Mouse (Mus musculus) adipocyte (in vitro differentiated cells): ENCODE measurements at regions not wholly inside any gene's neighbourhood (a gene's known extent, or its start where the extent isn't known, plus 50 kb on each side); places are given as distances from the start of the nearest gene placed in this dataset.
"Not testable (repeated sequence)": the region's sequence is repeated elsewhere in the genome, so short reads cannot be mapped to it uniquely, and the experiment has no call there.

Experiments
- DNase-seq: peaks from one replicate; pipeline ENCODE4 v3.0.0-alpha.2; 2016; ENCODE audit warnings: low spot score

DNA sequence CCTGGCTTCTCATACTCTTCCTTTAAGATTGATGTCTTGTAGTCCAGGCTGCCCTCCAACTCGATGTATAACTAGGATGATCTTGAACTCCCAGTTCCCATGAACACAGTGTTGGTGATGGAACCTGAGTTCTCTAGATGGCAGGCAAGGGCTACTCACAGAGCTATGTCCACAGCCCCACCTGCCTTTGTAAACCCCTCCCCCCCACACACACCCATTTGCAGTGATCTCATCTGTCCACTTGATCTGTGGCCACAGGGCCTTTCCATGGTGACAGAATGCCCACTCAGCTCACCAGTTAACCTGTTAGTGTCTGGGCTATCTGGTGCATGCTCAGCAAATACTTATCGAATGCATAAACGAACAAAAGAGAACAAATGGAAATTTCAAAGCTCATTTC lies 176.4 kb downstream of the Nucb2 start:
- no peak for DNase-seq

- DNase-seq, result no peak
Measured at GRCm38 (mm10) chr7:116681268-116681667, 177.1 kb downstream of the Nucb2 start.

GRCm38 (mm10) chr7:116700409-116700808 lies 196.2 kb downstream of the Nucb2 start:
- DNase-seq, result no peak

DNA sequence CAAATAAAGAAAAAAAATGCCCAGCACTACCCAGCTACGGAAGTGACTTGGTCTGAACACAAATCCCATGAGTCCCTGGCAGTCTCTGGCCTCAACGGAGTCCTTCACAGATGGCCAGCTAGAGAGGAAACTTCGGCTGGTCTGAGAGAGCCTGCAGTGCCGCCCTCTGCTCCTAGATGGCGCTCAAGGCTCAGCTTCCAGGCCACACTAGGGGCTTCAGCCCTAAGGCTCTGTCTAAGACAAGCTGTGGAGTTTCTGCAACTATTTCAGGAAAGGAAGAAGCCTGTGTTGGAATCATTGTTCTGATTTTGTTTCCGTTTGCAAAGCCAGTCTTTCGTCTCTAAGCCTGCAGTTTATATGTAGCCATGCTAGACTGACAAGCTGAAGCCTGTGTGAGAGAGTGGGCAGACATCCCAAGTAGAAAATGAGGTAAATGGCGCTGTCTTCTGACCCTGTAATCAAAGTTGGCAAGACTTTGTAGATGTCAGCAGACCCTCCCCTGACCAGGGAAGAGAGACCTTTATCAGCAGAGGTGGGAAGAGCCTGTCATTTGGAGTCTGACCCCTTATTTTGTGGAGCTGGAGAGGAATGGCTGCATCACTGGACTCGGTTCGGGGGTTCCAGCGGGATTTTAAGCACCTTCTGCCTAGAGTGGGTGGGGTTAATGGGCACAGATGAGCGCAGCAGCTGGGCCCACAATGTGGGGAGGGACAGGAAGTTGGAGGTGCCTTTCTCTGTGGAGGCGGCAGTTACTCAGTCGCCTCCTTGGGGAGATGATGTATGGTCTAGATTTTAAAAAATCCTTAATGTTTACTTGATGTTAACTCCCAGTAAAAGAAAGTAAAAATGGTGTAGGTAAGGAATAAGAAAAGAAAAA lies 197.5 kb downstream of the Nucb2 start:
- no peak for DNase-seq

DNA sequence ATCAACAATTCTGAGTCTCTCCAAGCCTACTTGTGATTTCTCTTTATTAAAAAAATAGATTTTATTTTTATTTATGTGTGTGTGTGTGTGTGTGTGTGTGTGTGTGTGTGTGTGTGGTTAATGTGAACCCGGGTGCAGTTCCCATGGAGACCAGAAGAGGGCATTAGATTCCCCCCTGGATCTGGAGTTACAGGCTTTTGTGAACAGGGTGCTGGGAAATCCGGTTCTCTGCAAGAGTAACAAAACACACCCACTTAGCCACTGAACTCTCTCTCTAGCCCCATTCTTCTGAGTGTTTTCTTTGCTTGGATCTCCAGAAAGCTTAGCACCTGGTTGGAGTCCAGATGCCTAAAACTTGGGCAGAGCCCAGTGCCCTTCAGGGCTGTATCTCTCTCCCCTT lies 198.4 kb downstream of the Nucb2 start:
- no peak for DNase-seq

- no peak for DNase-seq
Measured at GRCm38 (mm10) chr7:116711541-116711940, 207.4 kb downstream of the Nucb2 start.

- no peak for DNase-seq
Measured at GRCm38 (mm10) chr7:116713200-116713599, 209.0 kb downstream of the Nucb2 start.

- no peak for DNase-seq
Measured at GRCm38 (mm10) chr7:116715234-116716046, 211.3 kb downstream of the Nucb2 start.

DNA sequence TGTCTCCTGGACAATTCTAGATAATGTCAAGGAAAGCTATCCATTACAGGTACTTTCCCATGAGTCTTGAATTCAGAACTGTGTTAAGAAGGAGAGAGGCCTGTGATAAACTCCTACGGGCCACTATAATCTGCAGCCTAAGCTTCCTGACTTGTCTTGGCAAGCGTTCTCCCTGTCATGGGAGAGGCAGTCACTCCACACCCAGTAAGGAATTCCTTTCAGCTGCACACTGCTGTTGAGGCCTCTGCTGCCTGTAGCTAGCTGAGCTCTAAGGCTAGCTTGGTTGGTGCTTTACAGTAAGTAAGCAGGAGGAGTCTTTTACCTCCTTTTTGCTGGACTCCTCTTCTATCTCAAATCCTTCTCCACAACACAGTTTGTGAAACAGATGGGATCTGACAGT lies 224.2 kb downstream of the Nucb2 start:
- DNase-seq, result no peak

DNA sequence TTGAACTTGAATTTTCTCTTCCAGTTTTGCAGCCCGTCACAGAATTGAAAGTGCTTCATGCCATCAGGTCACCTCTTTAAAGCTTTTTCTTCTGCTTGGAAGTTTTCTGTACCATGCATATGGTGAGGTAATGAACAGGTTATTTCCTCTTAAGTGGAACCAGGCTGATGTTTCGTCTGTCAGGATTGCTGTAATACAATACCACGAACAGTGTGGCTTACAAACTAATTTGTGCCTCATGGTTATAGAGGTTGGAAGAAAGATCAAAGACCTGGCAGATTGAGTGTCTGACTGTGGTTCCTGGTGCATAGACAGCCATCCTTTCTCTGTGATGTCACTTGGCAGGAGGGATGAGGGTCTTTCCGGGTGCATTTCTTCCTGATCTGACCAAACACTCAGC lies 225.6 kb downstream of the Nucb2 start:
- no peak for DNase-seq

GRCm38 (mm10) chr7:116735676-116736075 lies 231.5 kb downstream of the Nucb2 start:
- DNase-seq, result no peak

GRCm38 (mm10) chr7:116736333-116736732 lies 232.2 kb downstream of the Nucb2 start:
- no peak for DNase-seq

- DNase-seq, result no peak
Measured at GRCm38 (mm10) chr7:116738009-116738408, 233.8 kb downstream of the Nucb2 start.

- DNase-seq, result no peak
Measured at GRCm38 (mm10) chr7:116754556-116754955, 250.4 kb downstream of the Nucb2 start.

GRCm38 (mm10) chr7:116792181-116792580 lies 288.0 kb downstream of the Nucb2 start:
- not testable (repeated sequence) for DNase-seq

GRCm38 (mm10) chr7:116808475-116808874 lies 304.3 kb downstream of the Nucb2 start:
- DNase-seq, result no peak

DNA sequence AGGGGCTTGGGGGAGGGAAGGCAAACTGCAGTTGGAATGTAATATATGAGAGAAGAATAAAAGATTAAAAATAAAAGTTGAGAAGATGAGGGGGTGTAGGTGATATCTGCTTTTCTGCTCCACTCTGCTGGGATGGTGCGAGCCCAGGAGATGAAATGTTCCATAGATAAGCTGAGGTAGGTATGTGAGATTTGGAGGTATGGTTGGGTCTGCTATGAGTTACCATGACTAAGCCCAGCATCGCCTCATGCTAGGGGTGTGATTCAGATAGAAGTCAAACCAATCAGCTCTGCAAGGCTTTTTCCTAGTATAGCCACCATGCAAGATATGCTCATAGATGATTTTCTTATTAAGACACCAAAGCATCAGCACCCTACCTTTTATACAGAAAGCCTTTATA lies 312.3 kb downstream of the Nucb2 start:
- no peak for DNase-seq

- no peak for DNase-seq
Measured at GRCm38 (mm10) chr7:116817991-116818390, 313.8 kb downstream of the Nucb2 start.

GRCm38 (mm10) chr7:116820613-116821012 lies 316.4 kb downstream of the Nucb2 start:
- DNase-seq, result no peak

DNA sequence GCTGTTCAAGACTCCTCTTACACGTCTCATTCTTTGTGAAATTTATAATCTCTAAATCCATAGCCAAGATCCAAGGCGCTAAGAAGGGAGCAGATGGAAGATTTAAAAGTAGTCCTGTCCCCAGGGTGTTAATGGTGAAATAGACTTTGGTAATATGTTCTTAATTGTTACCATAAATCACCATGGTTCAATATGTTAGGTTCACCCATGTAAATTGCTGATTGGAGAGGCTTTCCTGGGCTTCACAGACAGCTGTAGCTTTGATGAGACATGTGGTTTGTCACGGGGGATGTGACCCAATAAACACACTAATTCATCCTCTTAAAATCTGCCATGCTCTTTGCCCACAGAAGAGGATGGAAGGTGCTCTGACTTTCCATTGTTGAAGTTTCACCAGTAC lies 338.7 kb downstream of the Nucb2 start:
- DNase-seq, result no peak

DNA sequence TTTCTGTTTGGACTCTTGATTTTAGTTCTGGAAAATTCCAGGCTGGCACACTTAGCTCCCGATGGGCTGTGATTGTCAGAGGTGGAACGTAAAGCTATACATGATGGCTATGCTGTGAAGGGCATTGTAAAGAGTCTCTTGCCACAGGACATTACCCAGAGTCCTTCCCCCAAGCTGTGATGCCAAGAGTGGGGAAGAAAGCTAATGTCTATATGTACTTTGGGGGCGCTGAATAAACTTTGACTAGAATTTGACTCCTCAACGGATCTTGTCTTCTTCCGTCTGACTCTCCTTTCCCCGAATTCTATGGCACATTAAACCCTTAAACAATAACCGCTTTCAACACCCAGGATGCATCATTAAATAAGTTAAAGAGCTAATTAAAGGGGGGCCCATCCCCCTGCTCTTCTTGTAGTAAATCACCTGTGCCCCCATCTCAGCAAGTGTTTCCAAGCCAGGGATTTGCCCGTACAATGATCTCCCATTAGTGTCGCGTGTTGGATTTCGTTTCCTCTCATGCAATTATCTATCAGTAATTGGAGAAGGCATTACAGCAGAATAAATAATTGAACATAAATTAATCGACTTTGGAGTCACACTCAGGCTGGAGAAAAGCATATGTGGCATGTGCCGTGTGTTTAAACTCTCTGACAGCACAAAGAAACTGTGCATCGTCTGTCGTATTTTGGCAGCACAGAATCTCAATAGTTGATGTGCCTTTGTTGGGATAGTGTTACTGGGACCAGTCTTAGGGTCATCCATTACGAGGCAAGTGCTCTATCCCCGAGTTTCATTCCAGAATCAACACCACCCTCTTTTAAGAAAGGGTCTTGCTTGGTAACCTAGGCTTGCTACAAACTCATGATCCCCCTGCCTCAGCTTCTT lies 343.9 kb downstream of the Nucb2 start:
- no peak for DNase-seq

GRCm38 (mm10) chr7:116853351-116853750 lies 349.2 kb downstream of the Nucb2 start:
- no peak for DNase-seq
